Mouse (Mus musculus) heart, embryonic 15.5 days (tissue): ENCODE measurements around the gene Gm21970. TPM values are rescaled to one million over a fixed set of nuclear protein-coding genes. Genes with fewer than 3 reads are reported as not detected.

ENCODE experiments used
- ATAC-seq: fragments of 200-750 bp; cut with Nextera tagmentation; replicated peaks from 2 replicates; pipeline ENCODE4 v1.8.0; 2017; ENCODE audit warnings: low read depth, moderate TSS enrichment; ENCODE audit not compliant: insufficient number of reproducible peaks, insufficient read depth, low FRiP score
- H3K27ac ChIP-seq: fragments of 300-500 bp; sonication (generic); 2 replicates; pipeline ENCODE4 v1.5.1; 2015; ENCODE audit warnings: mild to moderate bottlenecking, inconsistent platforms
- H3K27me3 ChIP-seq: fragments of 300-500 bp; sonication (generic); 2 replicates; pipeline ENCODE4 v1.6.1; 2015; ENCODE audit warnings: inconsistent platforms
- H3K36me3 ChIP-seq: fragments of 300-500 bp; sonication (generic); 2 replicates; pipeline ENCODE4 v1.6.1; 2015; ENCODE audit warnings: mild to moderate bottlenecking, inconsistent platforms
- H3K4me1 ChIP-seq: fragments of 300-500 bp; sonication (generic); replicated peaks from 2 replicates; pipeline ENCODE4 v1.6.1; 2015; ENCODE audit warnings: inconsistent platforms
- H3K4me2 ChIP-seq: fragments of 300-500 bp; sonication (generic); 2 replicates; pipeline ENCODE4 v1.6.1; 2015; ENCODE audit warnings: inconsistent platforms, mild to moderate bottlenecking, moderate library complexity
- H3K4me3 ChIP-seq: fragments of 300-500 bp; sonication (generic); 2 replicates; pipeline ENCODE4 v1.5.1; 2015; ENCODE audit warnings: mild to moderate bottlenecking, inconsistent platforms
- H3K9ac ChIP-seq: fragments of 300-500 bp; sonication (generic); 2 replicates; pipeline ENCODE4 v1.6.1; 2015; ENCODE audit warnings: mild to moderate bottlenecking, inconsistent platforms
- H3K9me3 ChIP-seq: fragments of 300-500 bp; sonication (generic); replicated peaks from 2 replicates; pipeline ENCODE4 v1.6.1; 2016; ENCODE audit warnings: inconsistent platforms
- WGBS: fragments of 180-500 bp; shearing (Covaris S2); methylation state at CpG from one replicate; pipeline ENCODE4 v1.1.7; 2015; ENCODE audit warnings: mixed read lengths; 5-methylcytosine and 5-hydroxymethylcytosine counted together
- polyA plus RNA-seq: library from polyadenylated mRNA; unstranded; fragments of >200 nt; fragmentation: Nextera tagmentation; extraction: Ambion mirVana; gene quantifications from 2 replicates; pipeline ENCODE4 v1.2.1, GENCODE M21; 2015

The Gm21970 gene
- polyA plus RNA-seq, 1 experiment from 2014 or later = not detected

DNA sequence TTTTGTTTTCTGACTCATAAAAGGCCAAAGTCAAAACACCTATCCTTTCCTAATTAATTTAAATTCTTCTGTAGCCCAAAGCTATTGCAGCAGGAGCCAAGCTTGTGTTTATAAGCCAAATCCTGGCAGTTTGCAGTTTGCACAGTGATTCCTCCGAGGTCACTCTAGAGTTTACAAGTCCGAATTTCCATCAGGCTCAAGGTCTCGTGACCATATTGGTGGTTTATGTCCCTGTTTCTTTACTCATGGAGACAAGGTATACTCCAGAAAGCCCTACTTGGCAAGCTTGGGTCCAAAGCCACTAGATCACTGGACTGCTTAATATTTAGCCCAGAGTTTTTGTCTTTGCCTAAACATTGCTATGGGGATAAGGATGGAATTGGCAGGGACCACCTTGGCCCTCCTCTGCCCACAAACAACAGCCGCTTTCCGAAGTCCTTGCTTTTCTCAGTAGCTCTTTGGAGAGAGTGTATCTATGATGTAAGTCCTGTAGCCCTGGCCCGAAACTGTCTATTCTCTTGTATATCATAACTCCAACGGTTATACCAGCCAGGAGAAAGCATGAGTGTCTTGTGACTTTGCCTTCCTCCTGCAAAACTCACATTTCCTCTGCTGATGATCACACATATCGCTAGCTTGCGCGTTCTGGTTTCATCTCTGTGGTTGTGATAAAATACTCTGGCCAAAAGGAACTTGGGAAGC is 5.0 kb upstream of the Gm21970 start:
- Histone ChIP-seq H3K36me3 (peaks cover 47% of the 10 kb centered on the region), H3K27ac (0 out of 2 replicates have a peak overlapping the region, but pooled peaks have one; percentile 62), H3K4me2 (no peak overlapping the region), H3K9ac (no peak overlapping the region), H3K27me3 (no peaks in the 10 kb centered on the region), H3K9me3 (no peaks in the 10 kb centered on the region), H3K4me3 (no peak overlapping the region), H3K4me1 (no peaks in the 10 kb centered on the region; the same call in 1 of the 2 replicates)
- 91% methylated on average over 10 of the region's 10 CpGs for WGBS
- no peak for ATAC-seq

DNA sequence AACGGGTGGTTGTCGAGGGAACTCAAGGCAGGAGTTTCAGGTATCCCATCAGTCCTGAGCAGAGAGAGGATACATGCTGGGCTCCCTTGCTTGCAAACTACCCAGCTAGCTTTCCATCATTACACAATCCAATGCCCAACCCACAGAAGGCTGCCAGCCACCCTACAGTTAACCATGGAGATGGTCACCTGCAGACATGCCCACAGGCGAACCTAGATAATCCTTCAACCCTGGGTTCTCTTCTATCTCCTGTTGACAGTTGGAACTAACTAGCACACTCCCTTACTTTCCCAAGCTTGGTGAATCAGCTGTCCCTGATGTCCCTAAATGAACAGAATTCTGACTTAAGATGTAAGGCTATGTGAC is 4.4 kb upstream of the Gm21970 start:
- Histone ChIP-seq H3K4me1 (no peaks in the 10 kb centered on the region; the same call in 1 of the 2 replicates), H3K9ac (no peak overlapping the region), H3K4me2 (no peak overlapping the region), H3K27ac (no peak overlapping the region), H3K36me3 (peaks cover 47% of the 10 kb centered on the region), H3K27me3 (no peaks in the 10 kb centered on the region), H3K9me3 (no peaks in the 10 kb centered on the region), H3K4me3 (no peak overlapping the region)
- WGBS = 83% methylated on average over 3 of the region's 3 CpGs
- no peak for ATAC-seq

DNA sequence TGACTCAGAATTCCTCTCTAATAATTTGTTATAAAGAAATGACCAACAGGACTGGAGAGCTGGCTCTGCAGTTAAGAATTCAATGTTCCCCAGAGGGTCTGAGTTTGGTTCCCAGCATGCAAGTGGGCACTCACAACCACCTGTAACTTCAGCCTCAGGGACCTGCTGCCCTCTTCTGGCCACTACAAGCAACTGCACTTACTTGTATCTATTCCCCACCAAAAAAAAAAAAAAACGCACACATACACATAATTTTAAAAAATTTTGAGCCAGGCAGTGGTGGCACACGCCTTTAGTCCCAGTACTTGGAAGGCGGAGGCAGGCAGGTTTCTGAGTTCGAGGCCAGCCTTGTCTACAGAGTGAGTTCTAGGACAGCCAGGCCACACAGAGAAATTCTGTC is 1.4 kb upstream of the Gm21970 start:
- Histone ChIP-seq H3K4me1 (peaks cover 6% of the 10 kb centered on the region), H3K9ac (no peak overlapping the region), H3K9me3 (no peaks in the 10 kb centered on the region), H3K4me2 (no peak overlapping the region), H3K4me3 (no peak overlapping the region), H3K27me3 (no peaks in the 10 kb centered on the region), H3K36me3 (peaks cover 59% of the 10 kb centered on the region), H3K27ac (no peak overlapping the region)
- no peak for ATAC-seq
- WGBS = 95% methylated on average over 4 of the region's 4 CpGs

DNA sequence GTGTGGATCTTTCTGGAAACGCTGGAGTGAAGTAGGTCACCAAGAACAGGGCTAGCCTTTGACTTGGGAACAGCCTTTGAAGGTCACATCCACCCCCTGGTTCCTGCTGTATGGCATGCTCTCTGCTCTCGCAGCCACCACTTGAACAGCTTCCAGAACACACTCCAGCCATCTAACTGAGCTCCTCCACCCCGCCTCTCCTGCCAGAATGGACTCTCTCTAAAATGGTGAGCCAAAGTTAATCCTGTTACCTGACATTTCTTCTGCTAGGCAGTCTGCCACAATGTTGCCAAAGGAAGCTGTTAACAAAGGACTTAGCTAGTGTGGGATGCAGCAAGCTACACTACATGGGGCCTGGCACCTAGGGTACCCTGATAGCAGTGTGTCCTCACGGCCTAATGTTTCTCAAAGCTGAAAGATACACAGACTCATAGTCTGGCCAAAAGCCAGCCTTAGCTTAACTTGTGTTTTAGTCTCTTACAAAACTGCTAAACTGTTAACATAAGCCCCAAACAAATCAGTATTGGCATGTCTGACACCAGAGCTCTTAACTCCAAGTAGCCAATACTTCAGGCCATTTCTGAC is 3.4 kb downstream of the Gm21970 start:
- no peak; the same call in 1 of the 2 replicates for ATAC-seq
- Histone ChIP-seq H3K9ac (no peak overlapping the region), H3K36me3 (peaks cover 36% of the 10 kb centered on the region), H3K27ac (peak overlapping the region; percentile 67), H3K4me1 (peaks cover 8% of the 10 kb centered on the region), H3K4me2 (no peak overlapping the region), H3K9me3 (no peaks in the 10 kb centered on the region), H3K27me3 (no peaks in the 10 kb centered on the region), H3K4me3 (no peak overlapping the region)
- 44% methylated on average over 4 of the region's 4 CpGs for WGBS

DNA sequence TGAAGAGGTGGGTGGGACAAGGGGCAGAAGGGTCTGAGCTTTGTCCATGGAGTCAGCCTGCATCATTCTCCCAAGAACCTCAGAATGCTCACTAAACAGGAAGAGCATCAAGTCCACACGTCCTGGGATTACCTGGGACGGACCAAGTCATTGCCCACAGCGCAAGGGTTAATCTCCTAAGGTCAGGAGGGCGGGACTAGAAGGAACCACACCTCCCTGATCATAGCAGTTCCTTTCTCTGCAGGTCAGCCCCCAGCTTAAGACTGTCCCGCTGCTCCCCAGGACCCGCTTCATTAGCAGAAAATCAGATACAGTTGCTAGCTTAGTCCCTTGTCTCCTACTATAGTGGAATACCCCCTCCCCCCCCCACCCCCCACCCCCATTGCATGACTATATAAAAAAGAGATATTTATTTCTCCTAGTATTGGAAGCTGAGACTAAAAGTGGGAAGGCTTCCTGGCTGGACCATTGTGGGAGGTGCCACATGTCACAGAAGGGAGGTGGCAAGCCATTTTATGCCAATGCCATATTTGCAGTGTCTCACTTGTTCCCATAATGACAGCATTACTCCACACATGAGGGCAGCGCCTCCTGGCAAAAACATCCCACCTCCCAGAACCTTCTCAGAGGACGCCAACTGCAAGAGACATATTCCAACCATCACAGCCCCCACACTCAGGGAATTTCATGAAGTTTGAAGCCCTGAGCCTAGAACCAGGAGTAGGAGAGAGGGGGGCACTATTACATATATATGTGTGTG is 4.3 kb downstream of the Gm21970 start:
- WGBS = 68% methylated on average over 8 of the region's 8 CpGs
- Histone ChIP-seq H3K27me3 (no peaks in the 10 kb centered on the region), H3K36me3 (peaks cover 38% of the 10 kb centered on the region), H3K4me1 (peaks cover 8% of the 10 kb centered on the region), H3K9ac (no peak overlapping the region), H3K27ac (no peak overlapping the region), H3K4me2 (no peak overlapping the region), H3K4me3 (no peak overlapping the region), H3K9me3 (no peaks in the 10 kb centered on the region)
- no peak for ATAC-seq

DNA sequence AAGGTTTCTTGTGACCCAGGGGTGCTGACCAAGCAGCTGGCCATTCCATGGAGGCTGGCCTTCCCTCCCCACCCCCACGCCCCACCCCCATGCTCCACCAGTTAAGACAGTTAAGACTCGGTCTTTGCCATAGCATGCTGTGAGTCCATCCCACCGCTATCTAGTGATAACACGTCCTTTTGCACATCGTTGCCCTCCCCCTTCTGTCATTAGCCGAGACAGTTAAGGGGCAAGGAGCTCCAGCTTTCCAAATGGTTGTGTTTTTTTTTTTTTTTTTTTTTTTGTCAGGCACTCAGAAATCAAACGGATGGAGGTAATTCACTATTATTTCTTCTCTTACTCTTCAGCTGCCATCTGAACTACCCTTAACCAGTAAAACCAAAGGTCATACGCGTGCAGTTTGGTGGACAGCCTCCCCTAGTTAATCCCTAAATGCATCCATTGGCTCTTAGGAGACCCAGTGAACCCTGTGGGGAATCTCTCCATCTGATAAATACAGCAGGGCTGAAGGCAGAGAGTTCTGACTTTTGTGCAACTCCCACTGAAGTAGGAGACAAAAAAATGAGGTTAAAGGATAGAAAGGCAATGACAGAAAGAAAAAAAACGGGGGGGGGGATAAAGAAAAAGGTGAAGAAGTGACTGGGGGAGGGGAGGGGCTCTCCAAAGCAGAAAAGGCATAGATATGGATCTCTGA is 5.5 kb downstream of the Gm21970 start:
- WGBS = 43% methylated on average over 10 of the region's 10 CpGs
- Histone ChIP-seq H3K4me3 (no peak overlapping the region), H3K9me3 (no peaks in the 10 kb centered on the region), H3K4me1 (peaks cover 8% of the 10 kb centered on the region), H3K27ac (no peak overlapping the region), H3K27me3 (no peaks in the 10 kb centered on the region), H3K36me3 (peaks cover 33% of the 10 kb centered on the region), H3K4me2 (no peak overlapping the region), H3K9ac (no peak overlapping the region)
- no peak for ATAC-seq

DNA sequence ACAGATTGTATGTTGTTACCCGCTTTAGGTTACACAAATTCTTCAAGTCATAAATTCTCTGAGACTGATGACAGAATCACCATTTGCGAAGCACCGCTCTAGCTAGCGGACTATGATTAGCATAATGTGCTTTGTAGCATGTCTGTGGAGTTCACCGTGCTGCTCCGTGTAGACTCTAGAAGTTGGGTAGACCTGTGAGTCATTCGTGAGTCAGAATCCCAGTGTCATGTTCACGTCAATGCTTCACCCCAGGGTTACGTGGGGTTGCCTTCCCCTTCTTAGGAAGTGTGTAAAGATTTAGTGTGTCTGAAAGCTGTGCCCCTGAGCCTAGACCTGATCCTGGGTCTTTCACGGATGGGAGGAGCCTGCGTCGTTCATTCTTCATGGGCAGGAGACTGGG is 6.5 kb downstream of the Gm21970 start:
- Histone ChIP-seq H3K27ac (no peak overlapping the region), H3K9ac (no peak overlapping the region), H3K4me1 (peaks cover 8% of the 10 kb centered on the region), H3K4me2 (no peak overlapping the region), H3K9me3 (no peaks in the 10 kb centered on the region), H3K27me3 (no peaks in the 10 kb centered on the region), H3K36me3 (peaks cover 24% of the 10 kb centered on the region), H3K4me3 (no peak overlapping the region)
- 93% methylated on average over 12 of the region's 12 CpGs for WGBS
- no peak for ATAC-seq

DNA sequence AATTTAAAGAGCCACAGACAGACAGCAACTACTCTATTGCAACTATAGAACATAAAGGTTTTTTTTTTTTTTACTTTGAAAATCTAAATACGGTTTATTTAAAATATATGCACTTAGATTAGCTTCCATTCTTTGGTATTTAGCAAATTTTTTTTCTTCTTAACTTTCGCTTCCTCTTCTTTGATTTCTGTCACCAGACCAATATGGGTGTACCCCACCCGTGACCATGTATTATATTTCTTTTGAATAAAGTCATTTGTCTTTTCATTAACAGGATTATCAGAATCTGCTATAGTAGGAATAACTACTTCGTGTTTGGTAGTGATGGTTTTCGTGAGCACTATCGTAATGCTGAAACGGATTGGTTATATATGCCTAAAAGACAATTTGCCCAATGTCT is 7.4 kb downstream of the Gm21970 start:
- Histone ChIP-seq H3K27ac (no peak overlapping the region), H3K4me3 (no peak overlapping the region), H3K4me1 (peaks cover 8% of the 10 kb centered on the region), H3K4me2 (no peak overlapping the region), H3K9me3 (no peaks in the 10 kb centered on the region), H3K27me3 (no peaks in the 10 kb centered on the region), H3K36me3 (peaks cover 15% of the 10 kb centered on the region; the same call in 1 of the 2 replicates), H3K9ac (no peak overlapping the region)
- 91% methylated on average over 7 of the region's 7 CpGs for WGBS
- ATAC-seq = no peak

DNA sequence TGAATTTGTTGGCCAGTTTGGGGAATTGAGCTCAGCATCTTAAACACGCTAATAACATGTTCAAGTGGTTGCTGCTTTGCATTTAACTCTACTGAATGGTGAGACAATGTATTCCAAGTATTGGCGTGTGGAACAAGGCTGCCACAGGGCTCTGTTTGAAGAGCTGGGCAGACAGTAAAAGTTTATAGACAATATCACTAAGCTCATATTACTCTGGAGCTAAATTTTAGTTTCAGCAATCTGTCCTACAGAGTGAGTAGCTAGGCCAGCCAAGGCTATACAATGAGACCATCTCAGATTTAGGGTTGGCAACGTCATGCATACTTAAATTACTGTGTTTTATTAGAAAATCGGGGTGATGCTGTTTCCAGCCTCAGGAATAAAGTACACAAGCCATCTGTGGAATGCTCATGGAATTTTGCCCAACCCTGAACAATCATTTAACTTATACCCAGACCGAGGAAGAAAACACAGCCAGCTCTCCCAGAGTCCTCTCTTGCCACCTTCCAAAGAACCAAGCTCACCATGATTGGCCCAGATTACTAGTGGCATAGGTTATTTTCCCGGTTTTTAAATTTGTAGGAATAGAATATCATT is 10.1 kb downstream of the Gm21970 start:
- Histone ChIP-seq H3K27me3 (no peaks in the 10 kb centered on the region), H3K4me2 (no peak overlapping the region), H3K36me3 (0 out of 2 replicates have a peak, but pooled peaks cover 5% of the 10 kb centered on the region), H3K4me1 (peaks cover 5% of the 10 kb centered on the region), H3K27ac (no peak overlapping the region), H3K4me3 (no peak overlapping the region), H3K9ac (no peak overlapping the region), H3K9me3 (no peaks in the 10 kb centered on the region)
- ATAC-seq = no peak
- 80% methylated on average over 6 of the region's 6 CpGs for WGBS

DNA sequence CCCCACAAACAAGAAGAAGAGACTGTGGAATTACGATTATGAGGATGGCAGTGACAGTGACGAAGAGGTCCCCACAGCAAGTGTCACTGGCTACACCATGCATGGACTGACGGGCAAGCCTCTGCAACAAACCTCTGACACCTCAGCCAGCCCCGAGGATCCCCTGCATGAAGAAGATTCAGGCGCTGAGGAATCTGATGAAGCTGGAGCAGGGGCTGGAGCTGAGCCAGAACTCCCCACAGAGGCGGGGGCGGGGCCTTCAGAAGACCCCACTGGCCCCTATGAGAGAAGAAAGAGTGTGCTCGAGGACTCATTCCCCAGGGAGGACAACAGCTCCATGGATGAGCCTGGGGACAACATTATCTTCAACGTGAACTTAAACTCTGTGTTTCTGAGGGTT is 12.3 kb downstream of the Gm21970 start:
- Histone ChIP-seq H3K4me2 (no peak overlapping the region), H3K27me3 (no peaks in the 10 kb centered on the region), H3K27ac (no peak overlapping the region), H3K4me1 (peaks cover 20% of the 10 kb centered on the region), H3K9me3 (no peaks in the 10 kb centered on the region), H3K4me3 (no peak overlapping the region), H3K36me3 (0 out of 2 replicates have a peak, but pooled peaks cover 5% of the 10 kb centered on the region), H3K9ac (no peak overlapping the region)
- 61% methylated on average over 9 of the region's 9 CpGs for WGBS
- ATAC-seq = no peak

DNA sequence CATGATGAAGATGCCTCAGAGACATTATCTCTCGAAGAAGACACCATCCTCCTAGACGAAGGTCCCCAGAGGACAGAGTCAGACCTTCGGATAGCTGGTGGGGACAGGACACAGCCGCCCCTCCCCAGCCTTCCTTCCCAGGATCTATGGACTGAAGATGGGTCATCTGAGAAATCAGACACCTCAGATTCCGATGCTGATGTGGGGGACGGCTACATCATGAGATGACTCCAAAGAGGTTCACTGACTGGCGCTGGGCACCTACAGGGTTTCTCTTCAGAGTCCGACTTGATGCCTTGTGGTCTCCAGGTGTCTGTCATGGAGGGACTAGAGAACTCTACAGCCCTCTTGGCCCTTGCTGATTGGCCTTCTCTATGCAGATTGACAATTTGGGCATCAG is 12.7 kb downstream of the Gm21970 start:
- ATAC-seq = no peak
- H3K4me2 ChIP-seq = no peak overlapping the region
- peaks cover 24% of the 10 kb centered on the region for H3K4me1 ChIP-seq
- no peak overlapping the region for H3K9ac ChIP-seq
- H3K36me3 ChIP-seq = 0 out of 2 replicates have a peak, but pooled peaks cover 5% of the 10 kb centered on the region
- H3K27me3 ChIP-seq = no peaks in the 10 kb centered on the region
- no peak overlapping the region for H3K4me3 ChIP-seq
- H3K9me3 ChIP-seq = no peaks in the 10 kb centered on the region
- H3K27ac ChIP-seq = no peak overlapping the region
- WGBS = 83% methylated on average over 8 of the region's 8 CpGs
